ENCODE assay signal across 8 mouse cellular contexts in genomic region chr2:164804533-164805331, GRCm38 (mm10). TPM values are rescaled to one million over a fixed set of nuclear protein-coding genes. Genes with fewer than 3 reads are reported as not detected.
DNase-seq lines count a peak whose midpoint lies in the region; ATAC-seq and TF ChIP-seq lines count a peak whose summit lies in the region.

TSS of gene Acot8 (minus strand) at chr2:164804882.
TSS of gene Zswim3 (plus strand) at chr2:164805098.

- peak; percentile 98 for ATAC-seq in forebrain, embryonic 11.5 days (replicated peaks; ENCODE audit: low FRiP score)
- ATAC-seq in heart, postnatal 0 days (ENCODE audit: insufficient read depth, low read depth), result peak; percentile 96
- ATAC-seq in liver, embryonic 16.5 days (ENCODE audit: low read depth), result peak; percentile 91
- peak; percentile 97 for ATAC-seq in neural tube, embryonic 13.5 days (ENCODE audit: low read depth)

- H3K9ac ChIP-seq in CH12.LX (ENCODE audit: insufficient read depth, low read depth), result peak within 1 kb of the TSS; percentile 79
- H3K9ac ChIP-seq in forebrain, embryonic 11.5 days (ENCODE audit: low read length), result peak within 1 kb of the TSS; percentile 76
- peak within 1 kb of the TSS; percentile 82 for H3K9ac ChIP-seq in heart, postnatal 0 days (replicated peaks; ENCODE audit: low read depth, low read length)
- peak within 1 kb of the TSS; percentile 95 for H3K9ac ChIP-seq in liver, embryonic 16.5 days (ENCODE audit: low read depth, low read length)
- peak within 1 kb of the TSS; percentile 83 for H3K9ac ChIP-seq in neural tube, embryonic 13.5 days

- peak; percentile 99 for TF ChIP-seq POLR2A in CH12.LX (IDR thresholded peaks at IDR 0.05; ENCODE audit: low read depth, low read length)
- TF ChIP-seq POLR2A in testis, adult 2 months (IDR thresholded peaks at IDR 0.05; ENCODE audit: control insufficient read depth, low read depth, low read length), result peak; percentile 55

- TF ChIP-seq EP300 in CH12.LX (IDR thresholded peaks at IDR 0.05; ENCODE audit: low read length), result no peak
- peak; percentile 83 for TF ChIP-seq EP300 in heart, postnatal 0 days (IDR thresholded peaks at IDR 0.05; ENCODE audit: low read depth)

- dilution Hi-C loops in CH12.LX (cut with MboI; ENCODE audit: extremely low pct_ligation_motif_present, extremely low pct_unique_long_range_greater_than_20kb, low sequenced_read_pairs), result no loop called here

- TF ChIP-seq CTCF in CH12.LX (conservative IDR thresholded peaks at IDR 0.05 in 1 of 2, IDR thresholded peaks at IDR 0.05 in 1 of 2; ENCODE audit: low read depth in 2 of 2, low read length in 2 of 2), result no peak
- TF ChIP-seq CTCF in heart, postnatal 0 days (IDR thresholded peaks at IDR 0.05; ENCODE audit: low read depth), result no peak
- TF ChIP-seq CTCF in testis, adult 2 months (IDR thresholded peaks at IDR 0.05; ENCODE audit: control insufficient read depth, insufficient read depth, insufficient replicate concordance, low read depth, low read length), result no peak

- H3K27ac ChIP-seq in CH12.LX (ENCODE audit: insufficient read depth, low read depth), result peak within 1 kb of the TSS; percentile 47
- no peak within 1 kb of the TSS for H3K27ac ChIP-seq in forebrain, embryonic 11.5 days (ENCODE audit: low read depth, low read length)
- peak within 1 kb of the TSS; percentile 86 for H3K27ac ChIP-seq in heart, postnatal 0 days (ENCODE audit: low read depth)
- peak within 1 kb of the TSS; percentile 100 for H3K27ac ChIP-seq in liver, embryonic 16.5 days (ENCODE audit: low read length)
- H3K27ac ChIP-seq in neural tube, embryonic 13.5 days (replicated peaks), result peak within 1 kb of the TSS; percentile 92
- H3K27ac ChIP-seq in testis, adult 2 months (ENCODE audit: control insufficient read depth, insufficient read depth, low read depth, low read length), result peak within 1 kb of the TSS; percentile 95

- H3K4me3 ChIP-seq in CH12.LX (replicated peaks in 1 of 3; ENCODE audit: low read depth in 2 of 3, low read length in 2 of 3, poor library complexity in 1 of 3), result peak within 1 kb of the TSS; percentile 86 to 93 (median 93)
- peak within 1 kb of the TSS; percentile 80 for H3K4me3 ChIP-seq in forebrain, embryonic 11.5 days (ENCODE audit: low read depth, low read length)
- H3K4me3 ChIP-seq in heart, postnatal 0 days (ENCODE audit: low read depth, low read length), result peak within 1 kb of the TSS; percentile 81
- H3K4me3 ChIP-seq in liver, embryonic 16.5 days (ENCODE audit: low read depth, low read length), result peak within 1 kb of the TSS; percentile 96
- H3K4me3 ChIP-seq in neural tube, embryonic 13.5 days, result peak within 1 kb of the TSS; percentile 80
- H3K4me3 ChIP-seq in testis, adult 2 months (ENCODE audit: control insufficient read depth, low read depth, low read length), result peak within 1 kb of the TSS; percentile 99

- peaks cover 13 to 47% of the 10 kb centered on the region in 2 experiments for H3K36me3 ChIP-seq in CH12.LX (replicated peaks in 1 of 2; ENCODE audit: control insufficient read depth in 1 of 2, insufficient read depth in 1 of 2, low read length in 1 of 2)
- H3K36me3 ChIP-seq in forebrain, embryonic 11.5 days (ENCODE audit: control insufficient read depth, insufficient read depth, low read length), result no peaks in the 10 kb centered on the region; the same call in 1 of the 2 replicates
- H3K36me3 ChIP-seq in heart, postnatal 0 days (replicated peaks; ENCODE audit: control insufficient read depth, insufficient read depth, low read length), result peaks cover 7% of the 10 kb centered on the region
- H3K36me3 ChIP-seq in liver, embryonic 16.5 days (ENCODE audit: control insufficient read depth, insufficient read depth), result peaks cover 13% of the 10 kb centered on the region
- H3K36me3 ChIP-seq in neural tube, embryonic 13.5 days, result peaks cover 34% of the 10 kb centered on the region
- H3K36me3 ChIP-seq in testis, adult 2 months (ENCODE audit: control insufficient read depth, insufficient read depth, low read length), result no peaks in the 10 kb centered on the region

- WGBS in forebrain, embryonic 11.5 days, result under 1% methylated on average over 47 of the region's 47 CpGs
- whole genome bisulfite sequencing in heart, postnatal 0 days, result under 1% methylated on average over 47 of the region's 47 CpGs
- WGBS in liver, embryonic 16.5 days (ENCODE audit: insufficient replicate concordance), result 0% methylated on average over 47 of the region's 47 CpGs
- under 1% methylated on average over 46 of the region's 47 CpGs for WGBS in neural tube, embryonic 13.5 days

- in situ Hi-C loops in CH12.LX (cut with MboI; ENCODE audit: low pct_ligation_motif_present, low pct_unique_long_range_greater_than_20kb, low sequenced_read_pairs), result no loop called here

- H3K4me2 ChIP-seq in CH12.LX (ENCODE audit: insufficient read depth, low read depth, poor library complexity, severe bottlenecking), result peak within 1 kb of the TSS; percentile 73
- peak within 1 kb of the TSS; percentile 64 for H3K4me2 ChIP-seq in forebrain, embryonic 11.5 days (ENCODE audit: low read depth, low read length, severe bottlenecking)
- peak within 1 kb of the TSS; percentile 78 for H3K4me2 ChIP-seq in heart, postnatal 0 days (ENCODE audit: low read depth, low read length)
- H3K4me2 ChIP-seq in liver, embryonic 16.5 days (ENCODE audit: low read depth, low read length), result peak within 1 kb of the TSS; percentile 93
- peak within 1 kb of the TSS; percentile 84 for H3K4me2 ChIP-seq in neural tube, embryonic 13.5 days

- DNase-seq in CH12.LX (ENCODE audit: extremely low read depth), result peak; percentile 100
- peak; percentile 100 for DNase-seq in c-Kit-positive CD71-positive TER-119-negative erythroid progenitor cells, embryonic 14.5 days (ENCODE audit: low read depth)
- DNase-seq in forebrain, embryonic 11.5 days (ENCODE audit: low spot score), result peak; percentile 96
- peak; percentile 99 for DNase-seq in heart, postnatal 0 days (ENCODE audit: low spot score)
- peak; percentile 97 to 98 for DNase-seq in kidney, postnatal 4 days

- H3K27me3 ChIP-seq in CH12.LX (replicated peaks), result no peaks in the 10 kb centered on the region
- H3K27me3 ChIP-seq in forebrain, embryonic 11.5 days (ENCODE audit: control insufficient read depth, insufficient read depth, low read length), result no peaks in the 10 kb centered on the region
- H3K27me3 ChIP-seq in heart, postnatal 0 days (ENCODE audit: control insufficient read depth, insufficient read depth, low read length), result no peaks in the 10 kb centered on the region
- no peaks in the 10 kb centered on the region for H3K27me3 ChIP-seq in liver, embryonic 16.5 days (ENCODE audit: control insufficient read depth, insufficient read depth, low read depth, low read length)
- H3K27me3 ChIP-seq in neural tube, embryonic 13.5 days, result no peaks in the 10 kb centered on the region
- H3K27me3 ChIP-seq in testis, adult 2 months (ENCODE audit: control insufficient read depth, insufficient read depth, low read length), result no peaks in the 10 kb centered on the region

- TF ChIP-seq RAD21 in CH12.LX (IDR thresholded peaks at IDR 0.05; ENCODE audit: low read depth, low read length), result no peak

- H3K79me2 ChIP-seq in CH12.LX (replicated peaks; ENCODE audit: control insufficient read depth, extremely low read depth, insufficient read depth, poor library complexity, severe bottlenecking), result peaks cover 12% of the 10 kb centered on the region

- H3K4me1 ChIP-seq in CH12.LX (ENCODE audit: control insufficient read depth in 1 of 2, insufficient read depth in 2 of 2), result peaks cover 5 to 25% of the 10 kb centered on the region in 2 experiments; a peak in 2 of 4 replicates
- H3K4me1 ChIP-seq in forebrain, embryonic 11.5 days (replicated peaks; ENCODE audit: control insufficient read depth, insufficient read depth, low read length), result peaks cover 5% of the 10 kb centered on the region; the same call in 1 of the 2 replicates
- H3K4me1 ChIP-seq in heart, postnatal 0 days (ENCODE audit: control insufficient read depth, insufficient read depth), result peaks cover 18% of the 10 kb centered on the region
- peaks cover 28% of the 10 kb centered on the region for H3K4me1 ChIP-seq in liver, embryonic 16.5 days (ENCODE audit: control insufficient read depth, low read depth, low read length)
- peaks cover 40% of the 10 kb centered on the region for H3K4me1 ChIP-seq in neural tube, embryonic 13.5 days (replicated peaks)
- peaks cover 17% of the 10 kb centered on the region for H3K4me1 ChIP-seq in testis, adult 2 months (ENCODE audit: control insufficient read depth, insufficient read depth, low read length)

- H3K9me3 ChIP-seq in CH12.LX (replicated peaks; ENCODE audit: low read length), result no peaks in the 10 kb centered on the region
- no peaks in the 10 kb centered on the region for H3K9me3 ChIP-seq in forebrain, embryonic 11.5 days (ENCODE audit: control insufficient read depth, low read length)
- H3K9me3 ChIP-seq in heart, postnatal 0 days (replicated peaks; ENCODE audit: control insufficient read depth, low read length), result no peaks in the 10 kb centered on the region
- no peaks in the 10 kb centered on the region for H3K9me3 ChIP-seq in liver, embryonic 16.5 days (replicated peaks; ENCODE audit: control insufficient read depth, low read length)
- H3K9me3 ChIP-seq in neural tube, embryonic 13.5 days, result no peaks in the 10 kb centered on the region

TF ChIP-seq in CH12.LX, 34 proteins besides CTCF, POLR2A, EP300 and RAD21 (continues in another document):
- TF ChIP-seq MXI1 (IDR thresholded peaks at IDR 0.05; ENCODE audit: low read depth, low read length), result peak; percentile 82

RNA-seq across cellular contexts. Expression of gene Acot8, which starts in this region (rescaled TPM):
- total RNA-seq in CH12.LX (2012; rRNA removed) (22.0 and 26.8 TPM in 2 replicates), CH12.LX (2014; rRNA removed) (15.8 and 16.8 TPM in 2 replicates)
- 10.5 and 11.9 TPM in 2 replicates for polyA plus RNA-seq in CH12.LX (2012; ENCODE audit: insufficient read length, low read depth)
- 14.1 and 15.0 TPM in 2 replicates for polyA plus RNA-seq in forebrain, embryonic 11.5 days (2014; fragmentation: Nextera tagmentation; extraction: Ambion mirVana)
- total RNA-seq in heart, postnatal 0 days (2014; rRNA removed; ENCODE audit: low replicate concordance), result 10.6 and 28.9 TPM in 2 replicates
- 11.4 and 14.1 TPM in 2 replicates for polyA plus RNA-seq in heart, postnatal 0 days (2015; fragmentation: Nextera tagmentation; extraction: Ambion mirVana)
- polyA plus RNA-seq in liver, embryonic 16.5 days (2015; fragmentation: Nextera tagmentation; extraction: Ambion mirVana), result 19.8 and 20.6 TPM in 2 replicates
- polyA plus RNA-seq in neural tube, embryonic 13.5 days (2015; fragmentation: Nextera tagmentation; extraction: Ambion mirVana), result 20.3 and 21.5 TPM in 2 replicates
- polyA plus RNA-seq in testis, adult 2 months (2012; rRNA removed), result 45.6 and 47.9 TPM in 2 replicates

RNA-seq across cellular contexts. Expression of gene Zswim3, which starts in this region (rescaled TPM):
- total RNA-seq in CH12.LX (2012; rRNA removed), result 3.5 and 3.7 TPM in 2 replicates
- 1.6 and 2.3 TPM in 2 replicates for total RNA-seq in CH12.LX (2014; rRNA removed)
- polyA plus RNA-seq in CH12.LX (2012; ENCODE audit: insufficient read length, low read depth), result 2.1 and 2.5 TPM in 2 replicates
- 10.1 and 10.2 TPM in 2 replicates for polyA plus RNA-seq in forebrain, embryonic 11.5 days (2014; fragmentation: Nextera tagmentation; extraction: Ambion mirVana)
- total RNA-seq in heart, postnatal 0 days (2014; rRNA removed; ENCODE audit: low replicate concordance), result 0.93 and 2.8 TPM in 2 replicates
- 3.3 and 3.4 TPM in 2 replicates for polyA plus RNA-seq in heart, postnatal 0 days (2015; fragmentation: Nextera tagmentation; extraction: Ambion mirVana)
- polyA plus RNA-seq in liver, embryonic 16.5 days (2015; fragmentation: Nextera tagmentation; extraction: Ambion mirVana), result 4.3 TPM in 2 replicates
- 14.2 and 16.7 TPM in 2 replicates for polyA plus RNA-seq in neural tube, embryonic 13.5 days (2015; fragmentation: Nextera tagmentation; extraction: Ambion mirVana)
- 18.0 and 19.5 TPM in 2 replicates for polyA plus RNA-seq in testis, adult 2 months (2012; rRNA removed)
